Mouse (Mus musculus) liver, adult (tissue): Measurements from ENCODE around the gene Aqp8.

Experiments
- GATA4 ChIP-seq: IDR thresholded peaks from 2 replicates; pipeline ENCODE4 v1.6.1; 2014; ENCODE audit warnings: mild to moderate bottlenecking, low read length; ENCODE audit not compliant: insufficient replicate concordance

The Aqp8 gene

GRCm38 (mm10) chr7:123458309-123458708, 3.8 kb upstream of the Aqp8 start:
- TF ChIP-seq GATA4: no peak

DNA sequence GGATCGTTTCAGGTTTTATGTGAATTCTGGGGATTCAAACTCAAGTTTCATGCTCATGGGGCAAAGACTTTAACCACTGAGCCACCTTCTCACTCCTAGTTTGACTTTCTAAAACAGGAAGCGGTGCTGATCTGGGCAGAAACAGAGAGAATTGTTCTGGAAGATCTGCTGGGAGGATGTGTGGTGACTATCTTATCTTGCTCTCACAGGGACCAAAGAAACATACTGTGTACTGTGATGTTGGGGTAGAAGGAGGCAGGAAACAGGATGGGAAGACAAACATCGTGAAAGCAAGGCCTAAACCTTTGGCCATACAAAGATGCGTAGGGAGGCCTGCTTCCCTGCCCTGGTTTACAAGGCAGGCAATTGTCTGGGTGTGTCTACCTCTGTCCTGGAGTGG, 2.8 kb upstream of the Aqp8 start:
- no peak for TF ChIP-seq GATA4

GRCm38 (mm10) chr7:123461316-123461715, 775 bp upstream of the Aqp8 start:
- no peak for TF ChIP-seq GATA4

DNA sequence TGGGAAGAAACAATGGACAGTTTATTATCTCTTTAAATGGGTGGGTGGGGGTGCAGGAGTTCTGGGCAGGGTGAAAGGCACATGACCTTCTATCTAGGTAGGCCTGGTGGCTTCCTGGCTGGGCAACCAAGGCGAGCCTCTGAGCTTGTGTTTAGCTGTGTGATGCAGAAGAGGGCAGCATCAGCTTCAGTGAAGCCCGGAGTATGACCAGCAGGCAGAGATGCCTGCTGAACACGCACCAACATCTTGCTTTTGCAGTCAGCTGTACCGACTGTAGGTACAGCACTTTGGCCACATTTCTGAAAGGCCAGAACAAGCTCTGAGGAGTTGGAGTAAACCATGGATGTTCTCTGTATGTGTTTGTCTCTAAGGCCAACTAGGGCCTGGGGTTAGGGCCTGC, 1.5 kb downstream of the Aqp8 start:
- no peak for TF ChIP-seq GATA4

GRCm38 (mm10) chr7:123465692-123466387, 3.7 kb downstream of the Aqp8 start:
- TF ChIP-seq GATA4: no peak

- no peak for TF ChIP-seq GATA4
These were observed 5.9 kb downstream of the Aqp8 start for GRCm38 (mm10) chr7:123467961-123468360.

- no peak for TF ChIP-seq GATA4
These were observed 25.6 kb downstream of the Aqp8 start for GRCm38 (mm10) chr7:123487703-123488102.

DNA sequence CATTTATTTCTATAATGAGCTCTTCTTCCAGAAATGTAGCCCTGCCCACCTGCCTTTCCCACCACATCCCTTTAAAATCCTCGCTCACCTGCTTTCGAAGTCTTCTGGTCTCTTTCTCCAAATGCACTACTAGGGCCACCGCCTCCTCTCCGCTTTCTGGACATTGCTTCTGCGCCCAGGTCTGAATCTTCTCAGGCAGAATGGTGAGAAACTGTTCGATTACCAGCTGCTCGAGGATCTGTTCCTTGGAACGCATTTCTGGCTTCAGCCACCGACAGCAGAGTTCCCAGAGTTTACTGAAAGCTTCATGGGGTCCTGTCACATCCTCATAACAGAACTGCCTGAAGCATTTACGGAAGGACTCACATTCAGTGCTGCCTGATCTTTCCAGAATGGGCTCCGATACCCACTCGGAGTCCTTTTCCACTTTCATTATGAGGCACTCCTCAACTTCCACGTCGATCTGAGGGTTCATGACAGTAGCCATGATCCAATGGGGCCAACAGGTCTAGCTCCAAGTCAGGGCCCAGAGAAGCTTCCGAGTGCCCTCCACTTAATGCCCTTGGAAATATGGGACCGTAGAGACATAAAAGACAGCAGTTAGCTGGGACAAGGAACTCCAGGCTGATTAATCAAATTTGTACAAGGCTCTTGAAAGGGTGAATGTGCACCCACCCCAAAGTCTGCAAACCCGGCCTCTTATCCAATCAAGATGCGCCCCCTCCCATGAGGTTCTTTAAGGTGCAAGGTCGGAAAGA, 37.6 kb downstream of the Aqp8 start:
- TF ChIP-seq GATA4: no peak

GRCm38 (mm10) chr7:123500239-123501219, 38.4 kb downstream of the Aqp8 start, which contains the start of gene Zkscan2:
TSS of gene Zkscan2 (minus strand) at chr7:123500449.
- TF ChIP-seq GATA4: no peak

GRCm38 (mm10) chr7:123503358-123503757, 41.3 kb downstream of the Aqp8 start:
- TF ChIP-seq GATA4: no peak

- TF ChIP-seq GATA4: no peak
These were observed 45.9 kb downstream of the Aqp8 start for GRCm38 (mm10) chr7:123507946-123508345.
